8 mouse cellular contexts compared by ENCODE assay signal in genomic region chr12:86923837-86924236, GRCm38 (mm10). TPM values are rescaled to one million over a fixed set of nuclear protein-coding genes. Genes with fewer than 3 reads are reported as not detected.
DNase-seq lines count a peak whose midpoint lies in the region; ATAC-seq and TF ChIP-seq lines count a peak whose summit lies in the region.

No protein-coding gene starts in this region.

- no peak for TF ChIP-seq EP300 in lung, postnatal 0 days (IDR thresholded peaks at IDR 0.05)

- H3K4me1 ChIP-seq in G1E (ENCODE audit: insufficient read depth, low read depth, low read length) = peaks cover 28% of the 10 kb centered on the region
- peaks cover 15% of the 10 kb centered on the region for H3K4me1 ChIP-seq in forebrain, embryonic 16.5 days (replicated peaks; ENCODE audit: control insufficient read depth, insufficient read depth, low read length)
- no peaks in the 10 kb centered on the region; the same call in 1 of the 2 replicates for H3K4me1 ChIP-seq in lung, postnatal 0 days (ENCODE audit: insufficient read depth, low read depth, low read length)

- H3K9me3 ChIP-seq in G1E (replicated peaks) = peaks cover 11% of the 10 kb centered on the region
- no peaks in the 10 kb centered on the region for H3K9me3 ChIP-seq in forebrain, embryonic 16.5 days (ENCODE audit: control insufficient read depth, low read length)
- no peaks in the 10 kb centered on the region for H3K9me3 ChIP-seq in lung, postnatal 0 days (ENCODE audit: low read length)

- H3K27ac ChIP-seq in forebrain, embryonic 16.5 days (ENCODE audit: low read length) = peak overlapping the region; percentile 77
- H3K27ac ChIP-seq in lung, postnatal 0 days (ENCODE audit: low read length) = no peak overlapping the region

- H3K4me2 ChIP-seq in forebrain, embryonic 16.5 days (ENCODE audit: low read length) = no peak overlapping the region
- H3K4me2 ChIP-seq in lung, postnatal 0 days (replicated peaks; ENCODE audit: low read depth, low read length) = no peak overlapping the region

- peak overlapping the region; percentile 18 for H3K9ac ChIP-seq in forebrain, embryonic 16.5 days (replicated peaks; ENCODE audit: low read depth, low read length)
- no peak overlapping the region for H3K9ac ChIP-seq in lung, postnatal 0 days (replicated peaks; ENCODE audit: low read depth)

- H3K27me3 ChIP-seq in G1E (ENCODE audit: insufficient read depth, low read length) = peaks cover 5% of the 10 kb centered on the region; the same call in 1 of the 2 replicates
- H3K27me3 ChIP-seq in forebrain, embryonic 16.5 days (replicated peaks; ENCODE audit: control insufficient read depth, insufficient read depth, low read length) = no peaks in the 10 kb centered on the region
- H3K27me3 ChIP-seq in lung, postnatal 0 days (replicated peaks; ENCODE audit: insufficient read depth, low read length) = no peaks in the 10 kb centered on the region

- 1% methylated on average over 5 of the region's 5 CpGs for WGBS in forebrain, embryonic 16.5 days
- under 1% methylated on average over 5 of the region's 5 CpGs for WGBS in lung, postnatal 0 days

- H3K4me3 ChIP-seq in G1E (ENCODE audit: low read depth, low read length) = no peak overlapping the region
- H3K4me3 ChIP-seq in forebrain, embryonic 16.5 days (replicated peaks; ENCODE audit: low read length) = no peak overlapping the region
- H3K4me3 ChIP-seq in lung, postnatal 0 days (ENCODE audit: low read depth, low read length) = no peak overlapping the region

- peak; percentile 70 for DNase-seq in G1E (ENCODE audit: low spot score)
- peak; percentile 82 for DNase-seq in cerebellum, adult 11-12 months
- DNase-seq in heart, postnatal 4 days = peak; percentile 90
- DNase-seq in layer of hippocampus, adult 8-10 months (ENCODE audit: low spot score in 2 of 2) = peak; percentile 67 to 82
- peak; percentile 93 for DNase-seq in lung, postnatal 0 days (ENCODE audit: low spot score)
- peak; percentile 80 for DNase-seq in ovary, postnatal 14 days (ENCODE audit: low spot score)
- peak; percentile 53 to 73 for DNase-seq in thymus, postnatal 10 days (ENCODE audit: low spot score in 2 of 2)

- peak; percentile 60; the same call in 1 of the 2 replicates for ATAC-seq in G1E (ENCODE audit: extremely low read depth, insufficient number of reproducible peaks, low FRiP score, poor library complexity, severe bottlenecking)
- peak; percentile 74 for ATAC-seq in forebrain, embryonic 16.5 days
- ATAC-seq in lung, postnatal 0 days = peak; percentile 89

- TF ChIP-seq CTCF in G1E (IDR thresholded peaks at IDR 0.05; ENCODE audit: low read depth, low read length) = peak; percentile 95
- peak; percentile 97 for TF ChIP-seq CTCF in lung, postnatal 0 days (IDR thresholded peaks at IDR 0.05)

- H3K36me3 ChIP-seq in G1E (replicated peaks) = no peaks in the 10 kb centered on the region
- H3K36me3 ChIP-seq in forebrain, embryonic 16.5 days (ENCODE audit: control insufficient read depth, insufficient read depth) = no peaks in the 10 kb centered on the region
- no peaks in the 10 kb centered on the region for H3K36me3 ChIP-seq in lung, postnatal 0 days (ENCODE audit: insufficient read depth, low read length)

RNA-seq across cellular contexts. Expression of gene Cipc, which starts 23.0 kb away (rescaled TPM):
- total RNA-seq in G1E (2014; fragmentation: Nextera tagmentation) (89.5 and 104 TPM in 2 replicates), G1E (2017) (70.0 and 75.9 TPM in 2 replicates)
- polyA plus RNA-seq in G1E (2012) = 35.5 and 42.7 TPM in 2 replicates
- polyA plus RNA-seq in forebrain, embryonic 16.5 days (2015; fragmentation: Nextera tagmentation; extraction: Ambion mirVana) = 61.5 and 62.7 TPM in 2 replicates
- 10 to 100 TPM; 34.1 to 39.3 TPM for total RNA-seq in heart, postnatal 4 days (2021)
- total RNA-seq in layer of hippocampus, adult 8-10 months (2022) = 10 to 100 TPM; 70.7 to 89.0 (median 86.1) TPM
- 12.5 and 14.8 TPM in 2 replicates for polyA plus RNA-seq in lung, postnatal 0 days (2015; fragmentation: Nextera tagmentation; extraction: Ambion mirVana)

RNA-seq across cellular contexts. Expression of gene Irf2bpl, which starts 39.2 kb away (rescaled TPM):
- 8.4 and 10.0 TPM in 2 replicates for total RNA-seq in G1E (2014; fragmentation: Nextera tagmentation)
- total RNA-seq in G1E (2017) = 8.5 and 11.0 TPM in 2 replicates
- 18.8 and 23.1 TPM in 2 replicates for polyA plus RNA-seq in G1E (2012)
- 67.0 and 74.0 TPM in 2 replicates for polyA plus RNA-seq in forebrain, embryonic 16.5 days (2015; fragmentation: Nextera tagmentation; extraction: Ambion mirVana)
- 10 to 100 TPM; 85.8 to 86.2 TPM for total RNA-seq in heart, postnatal 4 days (2021)
- 10 to 100 TPM; 61.7 to 72.0 (median 66.8) TPM for total RNA-seq in layer of hippocampus, adult 8-10 months (2022)
- polyA plus RNA-seq in lung, postnatal 0 days (2015; fragmentation: Nextera tagmentation; extraction: Ambion mirVana) = 39.5 and 49.1 TPM in 2 replicates

Comparison
In these comparisons a context has a peak if more than half of its experiments do, and no peak if none do; other contexts are left out.
1. RNA of gene Irf2bpl, which starts 39.2 kb away (total RNA-seq): 85.8 to 86.2 TPM in heart, postnatal 4 days and 61.7 to 72.0 TPM in layer of hippocampus, adult 8-10 months; 8.4 to 11.0 TPM in G1E; every median in the first group is over 4 times any median in the second.
2. Peak in every context shown above with its lines, with median percentiles within 50 percentile points of each other: ATAC-seq and DNase-seq.